Mouse (Mus musculus) intestine, embryonic 14.5 days (tissue): Measurements from ENCODE around the gene Kalrn. TPM values are rescaled to one million over a fixed set of nuclear protein-coding genes. Genes with fewer than 3 reads are reported as not detected.

Experiments used
- ATAC-seq: fragments of 200-750 bp; cut with Nextera tagmentation; replicated peaks from 2 replicates; pipeline ENCODE4 v1.8.0; 2017; ENCODE audit warnings: low read depth, moderate number of reproducible peaks, moderate TSS enrichment, moderate library complexity; ENCODE audit not compliant: low FRiP score, low TSS enrichment
- DNase-seq: peaks from one replicate; pipeline ENCODE4 v3.0.0-alpha.2; 2018; ENCODE audit warnings: low spot score
- H3K27ac ChIP-seq: fragments of 300-500 bp; sonication (generic); 2 replicates; pipeline ENCODE4 v1.5.1; 2014; ENCODE audit warnings: low read depth, mild to moderate bottlenecking, control low read depth
- H3K27me3 ChIP-seq: fragments of 300-500 bp; sonication (generic); replicated peaks from 2 replicates; pipeline ENCODE4 v1.6.1; 2014; ENCODE audit warnings: low read length, control low read depth; ENCODE audit not compliant: control insufficient read depth, insufficient read depth
- H3K36me3 ChIP-seq: fragments of 300-500 bp; sonication (generic); 2 replicates; pipeline ENCODE4 v1.6.1; 2014; ENCODE audit warnings: low read length, control low read depth; ENCODE audit not compliant: control insufficient read depth, insufficient read depth
- H3K4me1 ChIP-seq: fragments of 300-500 bp; sonication (generic); replicated peaks from 2 replicates; pipeline ENCODE4 v1.6.1; 2014; ENCODE audit warnings: low read length, control low read depth, mixed read lengths; ENCODE audit not compliant: control insufficient read depth, insufficient read depth
- H3K4me2 ChIP-seq: fragments of 300-500 bp; sonication (generic); 2 replicates; pipeline ENCODE4 v1.6.1; 2014; ENCODE audit warnings: low read length
- H3K4me3 ChIP-seq: fragments of 300-500 bp; sonication (generic); 2 replicates; pipeline ENCODE4 v1.5.1; 2014; ENCODE audit warnings: low read depth, low read length, control low read depth, mixed read lengths
- H3K9ac ChIP-seq: fragments of 300-500 bp; sonication (generic); 2 replicates; pipeline ENCODE4 v1.6.1; 2014; ENCODE audit warnings: mild to moderate bottlenecking, low read length
- H3K9me3 ChIP-seq: fragments of 300-500 bp; sonication (generic); 2 replicates; pipeline ENCODE4 v1.6.1; 2016; ENCODE audit warnings: low read length, control low read depth; ENCODE audit not compliant: control insufficient read depth
- WGBS: fragments of 180-500 bp; shearing (Covaris S2); extraction: QIAGEN DNeasy Blood & Tissue Kit; methylation state at CpG from one replicate; pipeline ENCODE4 v1.1.7; 2014; 5-methylcytosine and 5-hydroxymethylcytosine counted together
- polyA plus RNA-seq: library from polyadenylated mRNA; unstranded; fragments of >200 nt; fragmentation: Nextera tagmentation; extraction: Ambion mirVana; gene quantifications from 2 replicates; pipeline ENCODE4 v1.2.1, GENCODE M21; 2014

Gene Kalrn
- polyA plus RNA-seq, 1 experiment from 2014 or later = 20.1 TPM

DNA sequence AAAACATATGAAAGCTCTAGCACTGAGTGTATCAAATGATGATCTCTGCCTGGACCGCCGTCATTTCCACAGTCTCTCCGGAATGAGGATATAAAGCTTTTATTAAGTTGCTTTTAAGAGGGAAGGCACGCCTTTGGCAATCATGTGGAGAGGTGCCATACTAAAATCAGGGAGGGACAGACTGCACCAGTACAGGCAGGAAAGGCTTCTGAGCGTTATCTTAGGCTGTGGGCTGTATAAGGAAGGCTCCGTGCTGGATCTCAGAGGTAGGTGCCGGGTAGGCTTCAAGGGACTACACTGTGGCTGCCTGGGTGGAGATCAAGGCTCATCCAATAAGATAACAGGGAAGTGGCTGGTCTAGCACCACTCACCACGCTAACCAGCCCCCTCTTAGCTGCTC is 528.8 kb downstream of the Kalrn start:
- 75% methylated on average over 8 of the region's 8 CpGs for WGBS
- H3K4me3 ChIP-seq = no peak overlapping the region
- no peak overlapping the region for H3K4me2 ChIP-seq
- H3K4me1 ChIP-seq = peaks cover 5% of the 10 kb centered on the region; the same call in 1 of the 2 replicates
- H3K9ac ChIP-seq = no peak overlapping the region
- no peak; the same call in 1 of the 2 replicates for ATAC-seq
- H3K27me3 ChIP-seq = no peaks in the 10 kb centered on the region
- no peaks in the 10 kb centered on the region for H3K9me3 ChIP-seq
- H3K36me3 ChIP-seq = peaks cover 4% of the 10 kb centered on the region; the same call in 1 of the 2 replicates
- no peak for DNase-seq
- no peak overlapping the region for H3K27ac ChIP-seq

DNA sequence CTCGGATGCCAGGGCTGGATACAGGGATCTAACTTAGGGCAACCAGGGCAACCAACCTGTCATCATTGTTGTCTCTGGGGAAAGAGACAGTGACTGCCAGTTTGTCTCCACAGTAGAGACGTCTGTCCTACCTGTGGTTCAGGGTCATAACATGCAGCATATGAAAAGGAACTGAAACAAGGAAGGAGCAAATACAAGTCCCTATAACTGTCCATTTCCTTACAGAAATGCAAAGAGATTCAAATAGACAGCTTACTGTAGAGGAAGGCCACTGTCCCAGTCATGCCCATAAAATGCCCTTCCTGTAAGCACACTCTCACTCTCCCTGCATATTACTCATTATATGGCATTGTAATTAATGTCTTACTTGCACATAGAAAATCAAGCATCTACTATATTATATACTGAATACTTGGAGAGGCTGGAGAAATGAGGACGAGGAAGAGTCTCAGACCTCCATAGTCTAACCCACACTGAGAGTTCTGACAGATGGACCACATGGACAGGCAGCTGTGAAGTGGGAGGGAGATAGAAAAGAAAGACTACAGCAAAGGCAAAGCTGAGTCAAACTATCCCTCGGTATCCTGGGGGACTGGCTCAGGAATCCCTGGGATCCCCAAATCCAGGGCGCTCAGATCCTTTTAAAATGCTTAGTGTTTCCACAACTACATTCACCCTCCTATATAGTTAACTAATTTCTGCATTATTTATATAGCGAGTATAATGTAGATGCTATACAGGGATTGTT is 530.1 kb downstream of the Kalrn start:
- Histone ChIP-seq H3K27ac (no peak overlapping the region), H3K9me3 (no peaks in the 10 kb centered on the region), H3K36me3 (peaks cover 13% of the 10 kb centered on the region), H3K4me1 (peaks cover 5% of the 10 kb centered on the region; the same call in 1 of the 2 replicates), H3K9ac (no peak overlapping the region), H3K4me2 (no peak overlapping the region), H3K4me3 (no peak overlapping the region), H3K27me3 (no peaks in the 10 kb centered on the region)
- DNase-seq (no peak), ATAC-seq (no peak)
- 93% methylated on average over 6 of the region's 6 CpGs for WGBS

- Histone ChIP-seq H3K4me3 (no peak overlapping the region), H3K9ac (no peak overlapping the region), H3K36me3 (peaks cover 19% of the 10 kb centered on the region), H3K4me2 (no peak overlapping the region), H3K27ac (no peak overlapping the region), H3K27me3 (no peaks in the 10 kb centered on the region), H3K9me3 (no peaks in the 10 kb centered on the region), H3K4me1 (peaks cover 5% of the 10 kb centered on the region; the same call in 1 of the 2 replicates)
- 89% methylated on average over 4 of the region's 4 CpGs for WGBS
- ATAC-seq (no peak), DNase-seq (no peak)
These were observed 530.7 kb downstream of the Kalrn start for GRCm38 (mm10) chr16:34042586-34042985.

DNA sequence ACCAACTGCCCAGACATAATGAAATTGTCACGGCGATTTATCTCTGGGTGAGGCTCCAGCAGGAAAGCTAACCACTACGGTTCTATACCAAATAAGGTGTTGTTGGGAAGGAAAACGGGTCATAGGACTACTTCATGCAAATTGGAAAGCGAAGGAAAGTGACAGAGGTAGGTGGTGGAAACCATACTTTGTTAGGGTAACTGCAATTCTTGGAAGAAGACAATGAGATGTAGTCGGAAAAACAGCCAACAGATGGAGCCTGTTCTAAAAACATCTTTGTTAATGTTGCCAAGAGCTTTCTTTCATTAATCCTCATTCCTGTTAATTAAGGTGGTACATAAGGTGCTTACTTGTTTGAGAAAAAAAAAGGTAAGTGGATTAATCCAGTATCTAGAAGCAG is 533.1 kb downstream of the Kalrn start:
- Histone ChIP-seq H3K9ac (no peak overlapping the region), H3K9me3 (no peaks in the 10 kb centered on the region), H3K36me3 (peaks cover 22% of the 10 kb centered on the region), H3K27ac (no peak overlapping the region), H3K4me2 (no peak overlapping the region), H3K27me3 (no peaks in the 10 kb centered on the region), H3K4me1 (peaks cover 6% of the 10 kb centered on the region; the same call in 1 of the 2 replicates), H3K4me3 (no peak overlapping the region)
- DNase-seq = no peak
- 87% methylated on average over 6 of the region's 6 CpGs for WGBS
- no peak for ATAC-seq

GRCm38 (mm10) chr16:34039736-34040135 is 533.6 kb downstream of the Kalrn start:
- H3K27me3 ChIP-seq = no peaks in the 10 kb centered on the region
- ATAC-seq (no peak), DNase-seq (no peak)
- H3K4me3 ChIP-seq = no peak overlapping the region
- 72% methylated on average over 4 of the region's 4 CpGs for WGBS
- H3K4me1 ChIP-seq = peaks cover 6% of the 10 kb centered on the region; the same call in 1 of the 2 replicates
- no peak overlapping the region for H3K9ac ChIP-seq
- no peak overlapping the region for H3K4me2 ChIP-seq
- no peaks in the 10 kb centered on the region for H3K9me3 ChIP-seq
- no peak overlapping the region for H3K27ac ChIP-seq
- H3K36me3 ChIP-seq = peaks cover 22% of the 10 kb centered on the region

DNA sequence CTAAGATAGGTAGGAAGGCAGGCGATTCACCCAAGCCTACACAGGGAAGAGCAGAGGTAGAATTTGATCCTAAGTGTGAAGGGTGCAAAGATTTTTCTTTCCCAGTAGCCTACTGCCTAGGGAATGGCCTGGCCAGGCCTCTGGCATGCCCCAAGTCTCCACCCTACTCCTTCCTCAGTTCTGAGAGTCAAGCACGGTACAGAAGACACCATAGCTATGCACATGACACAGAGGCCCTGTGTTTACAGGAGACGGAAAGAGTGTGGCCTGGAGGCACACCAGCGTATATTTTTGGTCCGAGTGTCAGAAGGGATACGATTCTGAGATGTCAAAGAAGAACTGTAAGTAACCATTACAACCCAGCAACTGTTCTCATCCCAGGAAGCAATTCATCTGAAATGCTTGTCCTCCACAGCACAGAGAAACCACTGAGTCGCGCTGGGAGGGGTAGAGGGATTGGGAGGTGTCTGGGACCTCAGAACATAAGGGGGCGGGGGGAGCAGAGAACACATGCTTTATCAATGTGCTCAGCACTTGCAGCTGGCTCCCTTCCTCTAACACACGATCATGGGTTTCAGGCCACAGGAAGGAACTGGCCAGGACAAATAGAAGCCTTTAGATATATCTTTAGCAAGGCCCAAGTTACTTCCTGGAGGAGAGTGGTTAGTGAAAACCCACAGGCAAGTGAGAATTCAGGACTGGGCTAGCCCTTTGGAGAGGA is 536.8 kb downstream of the Kalrn start:
- ATAC-seq = peak; percentile 59
- Histone ChIP-seq H3K27me3 (no peaks in the 10 kb centered on the region), H3K9me3 (no peaks in the 10 kb centered on the region), H3K27ac (no peak overlapping the region; the same call in 1 of the 2 replicates), H3K36me3 (peaks cover 49% of the 10 kb centered on the region), H3K9ac (no peak overlapping the region), H3K4me1 (peaks cover 6% of the 10 kb centered on the region; the same call in 1 of the 2 replicates), H3K4me2 (no peak overlapping the region), H3K4me3 (no peak overlapping the region)
- WGBS = 45% methylated on average over 10 of the region's 10 CpGs
- DNase-seq = no peak

GRCm38 (mm10) chr16:34035780-34036179 is 537.6 kb downstream of the Kalrn start:
- peaks cover 6% of the 10 kb centered on the region; the same call in 1 of the 2 replicates for H3K4me1 ChIP-seq
- H3K9ac ChIP-seq = no peak overlapping the region
- no peak overlapping the region for H3K27ac ChIP-seq
- H3K4me3 ChIP-seq = no peak overlapping the region
- H3K36me3 ChIP-seq = peaks cover 56% of the 10 kb centered on the region
- H3K27me3 ChIP-seq = no peaks in the 10 kb centered on the region
- no peak for ATAC-seq
- H3K9me3 ChIP-seq = no peaks in the 10 kb centered on the region
- H3K4me2 ChIP-seq = no peak overlapping the region
- DNase-seq = no peak
- whole genome bisulfite sequencing = 57% methylated on average over 2 of the region's 2 CpGs

GRCm38 (mm10) chr16:34034267-34034666 is 539.1 kb downstream of the Kalrn start:
- no peak overlapping the region for H3K9ac ChIP-seq
- peaks cover 11% of the 10 kb centered on the region; the same call in 1 of the 2 replicates for H3K4me1 ChIP-seq
- DNase-seq (no peak), ATAC-seq (no peak)
- no peak overlapping the region for H3K27ac ChIP-seq
- no peaks in the 10 kb centered on the region for H3K9me3 ChIP-seq
- no peak overlapping the region for H3K4me2 ChIP-seq
- 92% methylated on average over 17 of the region's 17 CpGs for WGBS
- peaks cover 54% of the 10 kb centered on the region for H3K36me3 ChIP-seq
- H3K4me3 ChIP-seq = no peak overlapping the region
- H3K27me3 ChIP-seq = no peaks in the 10 kb centered on the region
